Mouse (Mus musculus) frontal cortex, adult 2 months (tissue): ENCODE data around the gene Cfap161. TPM values are rescaled to one million over a fixed set of nuclear protein-coding genes. Genes with fewer than 3 reads are reported as not detected.
A peak's percentile ranks its signal among the peaks of the same experiment; 100 is the strongest.

Experiments used
- DNase-seq, 2 experiments: peaks; one replicate each; pipeline ENCODE4 v3.0.0; 2022; ENCODE audit warnings: low spot score in 1 of 2; ENCODE audit errors: extremely low spot score in 1 of 2
- polyA plus RNA-seq: library from polyadenylated mRNA; depleted of rRNA; stranded (reverse); fragments of >200 nt; gene quantifications from 2 replicates; pipeline ENCODE4 v1.2.3, GENCODE M21; 2012

Cfap161 gene
- polyA plus RNA-seq, 1 experiment: 0.58 TPM

DNA sequence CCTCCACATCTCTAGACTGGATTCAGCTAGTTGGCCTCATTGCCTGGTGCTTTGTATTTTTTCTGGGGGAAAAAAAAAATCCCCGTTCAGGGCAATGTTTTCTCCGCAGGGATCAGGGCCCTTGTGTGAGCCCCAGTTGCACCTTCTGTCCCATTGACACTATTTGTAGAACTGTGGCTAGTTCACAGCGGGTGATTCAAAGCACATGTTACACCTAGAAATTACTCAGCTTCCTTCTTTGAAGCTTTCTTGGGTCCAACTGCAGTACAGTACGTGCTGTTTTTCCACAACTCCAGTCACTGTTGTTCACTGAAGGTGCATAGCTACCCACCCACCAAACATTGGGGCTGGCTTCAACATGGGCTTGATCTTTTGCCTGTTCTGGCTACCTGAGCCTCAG is 9.1 kb upstream of the Cfap161 start:
- no peak for DNase-seq

DNA sequence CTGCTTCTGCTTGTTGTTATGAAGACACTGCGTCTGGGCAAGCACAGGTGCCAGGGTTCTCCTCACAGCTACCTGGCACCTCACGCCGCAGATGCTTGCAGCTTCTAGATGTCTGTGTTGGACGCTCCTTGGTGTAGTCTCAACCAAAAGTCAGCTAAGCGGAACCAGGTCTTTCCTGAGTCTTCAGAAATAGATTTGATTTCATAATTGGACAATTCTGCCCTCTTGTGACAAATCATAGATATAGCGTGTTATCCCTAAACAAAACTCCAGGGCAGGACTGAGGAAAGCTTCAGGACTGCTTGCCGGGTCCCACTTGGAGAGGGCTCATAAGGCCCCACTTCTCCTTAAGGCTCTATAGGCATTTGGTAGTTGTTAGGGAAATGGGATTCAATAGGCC is 7.8 kb upstream of the Cfap161 start:
- peak in 1 of 2 experiments; percentile 69 for DNase-seq

DNA sequence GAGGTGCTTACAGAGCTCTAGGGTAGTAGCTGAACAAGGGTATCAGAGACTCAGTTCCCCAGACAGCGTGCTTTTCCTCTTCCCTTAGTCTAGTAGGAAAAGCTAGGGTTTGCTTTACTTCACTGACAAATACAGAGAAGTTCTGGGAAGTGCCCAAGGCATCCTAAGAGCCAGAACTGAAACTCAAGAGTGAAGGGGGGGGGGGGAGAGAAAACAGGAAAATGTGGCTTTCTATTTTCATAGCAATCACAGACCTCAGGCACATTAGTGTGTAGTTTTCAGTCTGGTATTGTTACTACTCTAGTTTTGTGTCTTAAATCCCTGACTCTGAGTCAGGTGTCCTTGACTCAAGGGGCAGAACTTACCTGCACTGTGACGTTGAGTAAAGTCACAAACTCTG is 7.3 kb upstream of the Cfap161 start:
- DNase-seq: no peak

DNA sequence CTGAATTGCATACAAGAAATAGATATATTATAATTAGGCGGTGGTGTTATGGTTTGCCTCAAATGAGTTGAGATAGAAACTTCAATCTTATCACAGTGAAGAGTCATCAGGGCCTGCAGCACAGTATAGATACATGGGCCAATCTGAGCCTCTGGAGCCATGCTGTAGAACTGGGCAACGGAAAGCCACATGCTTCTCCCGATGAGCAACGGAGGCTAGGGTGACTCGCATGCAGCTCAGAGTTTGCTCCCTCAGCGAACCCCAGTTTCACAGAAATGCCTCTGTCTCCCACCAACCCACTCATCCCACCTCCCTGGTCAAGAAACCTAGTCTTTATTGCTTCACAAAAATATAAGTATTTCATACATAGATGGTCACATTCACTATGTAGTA is 6.8 kb upstream of the Cfap161 start:
- DNase-seq: no peak

DNA sequence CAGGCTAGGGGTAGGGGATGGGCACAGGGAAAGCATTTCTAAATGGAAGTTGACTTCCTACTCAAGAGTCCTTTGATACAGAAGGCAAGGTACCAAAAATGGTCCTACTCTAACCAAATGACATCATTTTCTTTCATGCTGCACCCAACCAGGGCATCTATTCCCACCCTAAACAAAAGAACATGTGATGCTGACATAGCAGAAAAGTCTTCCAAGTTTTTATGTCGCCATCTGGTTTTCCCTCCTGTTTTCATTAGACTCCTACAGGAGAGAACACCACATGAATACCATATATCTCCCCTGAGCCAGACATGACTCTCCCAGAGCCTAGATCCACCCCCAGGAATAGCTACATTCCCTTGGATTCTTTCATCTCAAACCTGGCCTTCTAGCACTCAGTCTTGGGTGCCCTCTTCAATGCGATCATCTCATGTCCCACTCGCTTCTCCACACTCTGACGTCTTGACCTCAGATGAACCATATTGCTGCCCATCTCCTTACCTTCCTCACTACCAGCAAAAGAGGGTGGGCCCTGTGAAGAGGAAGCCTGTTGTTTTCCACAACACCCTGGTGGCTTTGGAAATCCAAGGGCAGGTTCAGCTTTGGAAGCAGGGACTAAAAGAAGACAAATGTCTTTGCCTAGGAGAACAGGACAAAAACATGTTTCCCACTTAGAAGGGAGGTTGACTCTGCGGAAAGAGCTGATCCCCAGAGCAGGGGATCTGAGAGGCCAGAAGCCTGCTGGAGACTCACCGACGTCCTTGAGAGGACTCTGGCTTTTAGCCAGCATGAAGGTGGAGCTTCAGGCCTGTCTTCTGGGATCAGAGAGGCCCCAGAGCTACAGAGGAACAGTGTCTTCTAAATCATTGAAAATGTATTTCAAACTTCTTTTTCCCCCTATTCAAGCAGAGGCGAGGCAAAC is 6.1 kb upstream of the Cfap161 start:
- peak in 1 of 2 experiments; percentile 56 for DNase-seq

DNA sequence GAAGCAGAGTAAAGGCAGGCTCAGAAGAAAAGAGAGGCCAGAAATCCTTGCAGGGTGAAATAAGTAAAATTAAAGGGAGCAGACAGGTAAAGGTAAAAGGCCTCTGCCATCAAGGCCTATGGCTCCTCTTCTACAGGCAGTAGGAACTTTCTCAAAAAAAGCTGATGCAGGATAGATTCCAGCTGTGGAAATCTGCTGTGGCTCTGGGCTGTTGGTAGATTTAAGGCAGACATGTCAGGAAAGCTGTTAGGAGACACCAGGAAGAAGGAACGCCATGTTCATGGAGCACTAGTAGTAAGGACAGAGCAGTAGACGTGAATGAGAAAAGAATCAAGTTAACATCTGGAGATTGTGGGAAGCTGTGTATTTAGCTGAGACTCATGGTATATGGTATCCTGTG is 5.4 kb upstream of the Cfap161 start:
- DNase-seq: no peak

DNA sequence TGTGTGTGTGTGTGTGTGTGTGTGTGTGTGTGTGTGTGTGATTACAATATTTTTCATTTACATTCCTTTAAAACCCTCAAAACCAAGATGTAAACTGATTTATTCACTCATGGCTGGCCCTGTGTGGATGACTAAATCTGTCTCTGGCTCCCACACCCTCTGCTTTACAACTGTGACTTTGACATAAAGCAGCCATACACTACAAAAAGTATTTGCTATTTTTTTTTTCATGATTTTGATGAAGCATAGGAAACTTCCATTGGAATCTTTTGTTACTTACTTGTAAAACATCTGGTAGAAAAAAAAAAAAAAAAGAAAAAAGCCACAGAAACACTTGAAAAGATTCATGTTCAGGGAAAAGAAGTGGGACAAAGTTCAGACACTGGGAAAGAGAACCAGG is 3.3 kb upstream of the Cfap161 start:
- no peak for DNase-seq

DNA sequence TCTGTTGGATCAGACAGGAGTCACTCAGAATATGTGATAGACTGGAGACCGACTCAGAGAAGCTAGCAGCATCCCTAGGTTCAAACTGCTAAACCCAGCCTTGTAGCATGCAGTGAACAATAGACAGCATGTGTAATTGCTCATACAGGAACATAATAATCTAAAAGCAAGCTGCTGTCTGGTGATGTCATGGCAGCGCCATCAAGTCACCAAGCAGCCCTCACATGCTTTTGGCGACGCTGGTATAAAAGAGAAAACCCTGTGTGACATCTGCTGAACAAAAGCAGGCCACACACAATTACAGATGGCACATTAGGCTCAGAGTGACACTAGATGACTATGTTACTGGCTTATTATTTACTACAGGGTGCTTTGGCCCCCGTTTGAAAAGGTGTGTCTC is 1.5 kb upstream of the Cfap161 start:
- DNase-seq: no peak

DNA sequence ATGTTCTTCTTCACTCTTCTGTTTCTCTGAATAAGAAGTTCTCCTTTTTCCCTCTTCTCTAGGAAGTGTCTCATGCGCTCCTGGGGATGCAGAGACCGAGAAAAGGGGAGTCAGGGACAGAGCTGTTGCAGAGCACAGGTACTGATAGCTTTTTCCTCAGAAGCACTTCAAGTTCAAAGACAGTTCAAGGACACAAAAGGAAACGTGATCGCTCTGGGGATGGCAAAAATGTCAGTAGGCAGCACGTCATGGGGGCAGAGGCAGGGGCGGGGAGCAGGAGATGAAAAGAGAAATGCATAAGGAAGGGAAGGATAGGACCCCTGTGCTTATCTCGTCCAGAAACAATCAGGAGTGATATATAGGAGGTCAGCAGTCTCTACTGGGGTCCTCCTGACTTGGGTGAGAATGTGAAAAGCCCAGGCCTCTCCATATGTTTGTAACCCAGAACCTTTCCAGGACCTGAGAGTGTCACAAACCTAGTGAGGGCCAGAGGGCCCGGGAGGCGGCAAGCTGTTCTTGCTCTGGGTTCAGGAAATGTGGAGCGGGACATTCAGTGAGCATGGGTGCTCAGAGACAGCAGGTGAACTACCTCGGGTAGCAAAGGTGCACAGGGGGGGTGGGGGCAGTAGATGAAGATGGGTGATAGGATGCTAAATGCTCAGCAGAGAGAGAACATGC is 535 bp downstream of the Cfap161 start:
- DNase-seq: no peak

DNA sequence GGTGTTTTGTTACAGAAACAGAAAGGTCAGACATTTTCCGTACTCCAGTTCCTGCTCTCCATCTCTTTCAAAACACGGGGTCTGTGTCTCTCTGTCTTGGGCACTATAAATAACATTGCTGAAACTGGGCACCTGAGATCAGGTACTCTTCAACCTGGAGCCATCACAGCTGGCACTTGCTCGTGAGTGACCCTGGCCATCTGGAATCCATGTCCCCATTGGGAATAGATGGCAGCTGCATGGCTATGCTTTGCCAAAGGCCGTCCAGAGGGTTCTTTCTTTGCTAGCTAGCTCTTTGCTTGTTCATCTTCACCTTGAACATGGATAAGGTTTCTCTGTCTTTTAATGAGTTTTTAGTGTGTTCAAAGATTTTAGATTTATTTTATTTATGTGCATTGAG is 13.8 kb downstream of the Cfap161 start:
- no peak for DNase-seq

DNA sequence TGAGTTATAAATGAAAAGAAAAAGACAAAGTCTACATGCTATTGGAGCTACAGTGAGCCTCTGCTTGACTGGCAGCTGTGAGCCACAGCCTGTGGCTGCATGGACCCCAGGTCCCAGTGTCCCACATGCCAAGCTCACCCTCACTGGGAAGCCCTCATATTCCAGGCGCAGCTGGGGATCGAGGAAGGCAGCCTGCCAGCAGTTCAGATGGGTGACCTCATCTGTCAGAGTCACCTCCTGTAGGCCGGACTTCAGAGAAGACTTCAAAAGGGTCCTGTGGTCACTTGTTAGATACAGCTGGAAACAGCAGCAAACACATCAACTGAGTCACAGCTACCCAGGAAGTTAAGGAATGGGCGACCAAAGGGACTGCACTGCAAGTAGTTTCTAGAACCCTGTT is 14.7 kb downstream of the Cfap161 start:
- no peak for DNase-seq

DNA sequence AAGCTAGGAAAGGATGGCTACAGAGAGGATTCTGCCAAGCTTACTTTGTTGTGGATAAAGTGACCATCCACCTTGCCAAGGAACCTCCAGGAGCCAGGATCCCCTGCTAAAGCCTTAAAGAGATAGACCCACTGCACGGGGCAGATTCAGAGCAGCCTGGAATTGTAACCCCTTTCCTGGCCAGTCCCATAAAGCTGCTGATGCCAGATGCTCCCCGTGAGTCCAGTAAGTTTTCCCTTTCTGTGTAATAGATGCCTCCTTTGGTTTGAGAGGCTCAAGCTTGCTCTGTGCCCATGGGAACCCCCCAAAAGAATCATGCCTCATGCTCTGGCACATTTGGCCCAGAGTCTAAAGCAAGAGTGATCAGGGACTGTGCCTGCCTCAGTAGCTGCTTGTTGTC is 15.7 kb downstream of the Cfap161 start:
- DNase-seq: no peak

DNA sequence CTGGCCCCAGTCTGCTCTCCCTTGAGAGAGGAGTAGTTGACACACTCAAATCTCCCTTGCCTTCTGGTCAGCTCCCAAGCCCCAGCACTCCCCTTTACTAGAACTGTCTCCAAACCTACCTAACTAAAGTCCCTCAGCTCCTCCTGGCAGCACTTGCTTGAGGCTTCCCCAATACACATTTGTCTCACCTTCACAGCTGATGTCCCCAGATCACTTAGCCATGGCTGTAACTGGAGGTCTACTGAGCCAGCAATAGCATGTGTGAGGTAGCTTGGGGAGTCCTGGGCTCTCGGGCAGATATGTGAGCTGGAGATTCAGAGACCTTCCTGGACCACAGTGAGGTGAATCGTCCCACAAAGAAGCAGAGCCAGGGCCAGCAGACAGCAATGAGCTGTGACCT is 16.2 kb downstream of the Cfap161 start:
- no peak for DNase-seq

DNA sequence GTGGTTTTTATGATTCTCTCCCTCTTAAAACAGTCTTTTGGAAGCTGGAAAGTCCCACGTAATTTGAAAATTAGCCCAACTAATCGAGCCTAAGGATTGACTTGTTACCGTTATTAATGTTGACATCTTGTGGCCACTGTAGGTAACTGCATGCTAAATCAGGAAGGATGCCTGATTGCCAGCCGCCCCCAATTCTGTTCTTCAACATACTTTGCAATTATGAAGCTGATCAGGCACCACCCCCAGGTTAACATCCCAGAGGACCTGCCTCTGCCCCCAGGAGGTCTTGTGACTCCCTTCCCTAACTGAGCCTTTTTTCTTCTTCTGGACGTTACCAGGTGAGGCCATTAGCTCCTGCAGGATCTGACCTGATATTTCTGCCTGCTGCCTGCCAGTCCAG is 20.0 kb downstream of the Cfap161 start:
- DNase-seq: peak in 1 of 2 experiments; percentile 62

DNA sequence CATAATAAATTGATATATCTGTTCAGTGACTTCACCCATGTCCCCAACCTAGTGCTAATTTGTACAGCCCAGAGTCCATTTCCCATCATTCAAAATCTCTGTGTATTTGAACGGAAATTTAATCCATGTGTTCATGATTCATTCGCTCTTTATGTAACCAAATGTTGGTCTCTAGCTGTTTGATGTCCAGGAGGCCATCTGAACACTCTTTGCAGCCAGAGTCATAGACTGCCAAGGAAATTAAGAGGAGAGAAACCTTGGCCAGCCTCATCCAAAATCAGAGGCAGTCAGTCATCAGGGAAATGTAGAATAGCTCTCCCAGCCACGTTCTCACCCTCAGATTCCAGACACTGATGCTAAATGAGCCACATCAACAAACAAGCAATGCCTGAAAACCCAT is 31.0 kb downstream of the Cfap161 start:
- DNase-seq: no peak

DNA sequence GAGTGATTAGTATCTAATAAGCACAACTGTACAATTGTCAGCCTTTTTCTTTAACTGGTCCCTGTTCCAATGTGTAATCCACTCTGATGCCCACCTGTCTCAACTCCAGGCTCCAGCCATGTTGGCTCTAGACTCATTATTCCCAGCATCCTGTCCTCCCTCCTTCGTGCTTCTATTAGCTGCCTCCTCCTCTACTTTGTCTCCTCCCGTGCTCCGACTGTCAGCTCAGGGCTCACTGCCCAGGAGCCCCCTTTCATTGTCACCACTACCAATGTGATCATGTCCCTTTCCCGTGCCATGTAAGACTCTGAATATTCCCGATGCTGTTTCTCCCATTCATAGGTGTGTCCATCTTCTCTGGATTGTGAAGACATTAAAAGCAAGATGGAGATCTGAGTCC is 32.3 kb downstream of the Cfap161 start:
- no peak for DNase-seq

DNA sequence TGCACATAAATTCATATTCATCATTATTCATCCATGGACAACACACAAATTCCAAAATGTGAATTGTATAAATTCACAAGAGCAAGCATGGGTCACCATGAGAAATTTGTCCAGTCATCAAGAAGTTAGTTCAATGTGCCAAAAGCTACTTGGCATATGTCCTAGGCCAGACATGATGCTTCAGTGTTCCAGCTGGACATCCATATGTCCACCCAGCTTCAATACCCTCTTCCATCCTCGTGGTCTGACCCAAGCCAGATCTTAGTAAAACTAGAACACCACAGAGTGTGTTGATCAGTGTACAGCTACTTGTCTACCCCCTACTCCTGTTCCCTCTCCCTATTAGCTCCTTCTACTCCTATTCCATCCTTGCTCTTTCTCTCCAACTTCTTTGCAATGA is 43.6 kb downstream of the Cfap161 start:
- DNase-seq: no peak

DNA sequence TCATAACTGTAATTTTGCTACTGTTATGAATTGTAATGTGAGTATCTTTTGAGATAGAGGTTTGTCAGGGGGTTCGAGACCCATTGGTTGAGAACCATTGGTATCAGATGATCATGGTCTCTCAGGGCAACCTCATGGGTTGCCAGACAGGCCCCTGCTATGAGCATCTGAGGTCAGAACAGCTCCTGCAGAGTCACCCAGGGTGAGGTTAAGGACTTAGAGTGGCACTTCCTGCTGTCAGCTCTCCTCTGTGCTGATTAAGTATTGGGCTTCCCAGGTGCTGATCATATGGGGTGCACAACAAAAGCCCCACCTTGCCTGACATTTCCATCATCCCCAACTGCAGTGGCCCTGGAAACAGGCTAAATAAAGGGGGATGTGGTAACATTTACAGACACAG is 46.3 kb downstream of the Cfap161 start:
- DNase-seq: no peak

DNA sequence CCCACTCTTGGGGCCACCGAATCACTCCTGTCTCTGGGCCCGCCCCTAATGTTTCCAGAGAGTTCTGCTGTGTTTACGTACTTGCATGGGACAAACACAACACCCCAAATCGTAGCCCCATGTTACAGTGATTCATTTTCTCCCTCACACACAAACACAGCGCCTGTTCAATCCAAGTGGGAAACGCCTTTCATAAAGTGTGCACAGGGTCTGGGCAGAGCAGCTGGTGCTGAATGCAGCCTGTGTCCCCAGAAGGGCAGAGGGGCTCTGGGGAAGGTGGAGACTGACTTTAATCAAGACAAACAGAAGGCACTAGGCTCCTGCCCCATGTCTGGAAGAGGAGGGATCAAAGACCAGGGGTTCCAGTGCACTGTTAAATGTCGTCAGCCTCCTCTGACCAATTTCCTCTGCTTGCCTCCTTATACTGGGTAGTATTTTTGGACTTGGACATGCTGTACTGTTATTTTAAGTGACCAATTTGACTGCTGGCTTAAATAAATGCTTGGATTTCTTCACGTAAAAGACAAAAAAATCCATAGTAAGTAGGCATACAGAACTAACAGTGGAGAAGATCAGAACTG is 48.5 kb downstream of the Cfap161 start:
- no peak for DNase-seq

DNA sequence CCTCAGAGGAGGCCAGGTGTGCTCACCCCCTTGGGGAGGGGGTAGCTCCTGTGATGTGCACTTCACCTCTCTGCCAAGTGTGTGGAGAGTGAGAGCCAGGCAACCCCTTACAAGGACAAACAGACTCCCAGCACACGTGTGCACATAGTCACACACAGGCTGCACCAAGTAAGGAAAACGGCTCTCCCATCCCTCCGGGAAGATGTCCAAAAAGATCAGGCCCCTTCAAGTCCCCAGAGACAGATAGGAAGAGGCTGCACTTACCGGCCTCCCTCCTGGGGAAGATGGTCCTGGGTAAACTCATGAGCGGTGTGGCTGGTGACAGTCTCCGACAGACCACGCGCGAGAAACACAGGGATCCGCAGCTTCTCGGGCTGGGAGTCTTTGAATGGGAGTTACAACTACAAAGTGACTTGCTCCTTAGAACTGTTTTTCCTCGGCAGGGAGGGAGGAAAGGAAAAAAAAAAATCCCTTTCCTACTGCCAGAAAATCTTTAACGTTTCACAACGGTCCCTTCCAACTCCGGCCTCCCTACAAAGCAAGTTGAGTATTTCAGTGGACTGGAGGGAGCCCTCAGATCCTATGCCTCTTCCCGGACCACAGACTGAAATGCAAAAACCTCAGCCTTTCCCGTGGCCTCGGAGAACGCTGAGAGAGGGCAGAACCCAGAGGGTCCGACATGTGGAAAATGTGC is 49.1 kb downstream of the Cfap161 start, which contains the start of gene Il16:
Gene Il16 (minus strand): TSS at position 314 of the 694 bp plus-strand sequence.
- DNase-seq: no peak

DNA sequence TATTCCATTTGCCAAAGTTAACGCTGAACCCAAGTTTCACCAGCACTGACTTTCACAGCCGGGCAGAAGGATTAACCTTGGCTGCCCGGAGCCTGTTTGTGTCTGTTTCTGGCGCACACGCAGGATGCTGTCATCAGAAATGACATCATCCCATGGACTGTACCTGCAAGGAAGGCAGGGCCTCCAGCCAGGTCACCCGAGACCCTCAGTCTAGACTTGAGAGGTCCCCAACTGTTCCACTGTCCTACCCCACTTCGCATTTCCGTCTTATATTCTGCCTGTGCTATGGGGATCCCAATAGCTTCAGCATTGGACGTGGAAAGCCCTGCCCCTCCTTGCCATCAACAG is 49.6 kb downstream of the Cfap161 start:
- DNase-seq: no peak
